Mouse (Mus musculus): ENCODE data around the gene Ppox. TPM values are rescaled to one million over a fixed set of nuclear protein-coding genes. Genes with fewer than 3 reads are reported as not detected.
"Not testable (repeated sequence)": the region's sequence is repeated elsewhere in the genome, so short reads cannot be mapped to it uniquely, and the experiment has no call there.

Ppox gene
- total and polyA plus RNA-seq, 3 experiments: 27.0 to 168 (median 53.0) TPM

DNA sequence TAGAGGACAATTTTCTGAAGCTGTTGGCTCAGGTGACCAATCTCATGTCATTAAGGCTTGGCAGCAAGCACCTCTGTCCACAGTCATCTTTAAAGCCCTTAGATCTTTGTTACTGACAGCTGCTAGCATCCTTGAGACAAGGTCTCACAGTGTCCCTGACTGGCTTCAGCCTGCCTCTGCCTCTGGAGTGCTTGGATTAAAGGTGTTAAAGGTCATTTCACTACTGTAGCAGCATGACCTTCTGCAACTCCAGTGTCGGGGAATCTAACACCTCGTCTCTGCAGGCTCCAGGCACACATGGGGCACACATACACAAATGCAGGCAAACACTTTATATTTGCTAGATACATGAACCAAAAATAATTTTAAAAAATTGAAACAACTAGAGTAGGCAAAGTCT lies 44.6 kb upstream of the Ppox start:
- H3K4me3 ChIP-seq (ENCODE audit: low read depth, low read length): no peak overlapping the region
- no peak for DNase-seq (ENCODE audit: low spot score)
- ATAC-seq (ENCODE audit: extremely low read depth, insufficient number of reproducible peaks, low FRiP score, poor library complexity, severe bottlenecking): no peak
- H3K36me3 ChIP-seq (replicated peaks): peaks cover 43% of the 10 kb centered on the region
- peaks cover 37% of the 10 kb centered on the region for H3K4me1 ChIP-seq (ENCODE audit: insufficient read depth, low read depth, low read length)
- no peaks in the 10 kb centered on the region for H3K9me3 ChIP-seq (replicated peaks)
- H3K27me3 ChIP-seq (ENCODE audit: insufficient read depth, low read length): no peaks in the 10 kb centered on the region
- TF ChIP-seq GATA1 (IDR thresholded peaks at IDR 0.05; ENCODE audit: borderline replicate concordance, low read length): no peak
- no peak for TF ChIP-seq CTCF (IDR thresholded peaks at IDR 0.05; ENCODE audit: low read depth, low read length)
- TF ChIP-seq TAL1 (conservative IDR thresholded peaks at IDR 0.05; ENCODE audit: low read depth, low read length): no peak
- TF ChIP-seq POLR2AphosphoS5 (IDR thresholded peaks at IDR 0.05; ENCODE audit: insufficient replicate concordance, low read depth, low read length): no peak
- no peak for TF ChIP-seq GATA2 (IDR thresholded peaks at IDR 0.05; ENCODE audit: borderline replicate concordance, low read depth, low read length)

DNA sequence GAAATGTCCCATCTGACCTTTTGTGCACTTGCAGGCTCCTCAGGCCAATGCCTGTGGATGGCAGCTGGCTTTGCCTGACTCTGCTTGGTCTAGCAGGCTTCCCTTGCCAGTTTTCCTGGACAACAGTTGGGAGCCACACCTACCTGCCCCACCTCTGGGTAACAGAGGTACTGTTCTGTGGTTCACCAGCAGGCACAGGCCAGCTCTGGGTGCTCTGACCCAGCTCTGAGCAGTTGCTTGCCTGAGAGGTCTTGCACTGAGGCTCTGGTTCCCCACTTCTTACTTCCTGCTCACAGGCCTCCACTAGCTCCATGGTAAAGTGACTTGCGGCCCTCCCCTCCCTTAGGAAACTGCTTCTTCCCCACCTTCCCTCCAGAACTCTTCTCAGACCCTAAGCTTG lies 41.0 kb upstream of the Ppox start:
- no peak for ATAC-seq (ENCODE audit: extremely low read depth, insufficient number of reproducible peaks, low FRiP score, poor library complexity, severe bottlenecking)

GRCm38 (mm10) chr1:171321415-171321814 lies 40.4 kb upstream of the Ppox start:
- peak; percentile 28; the same call in 1 of the 2 replicates for ATAC-seq (ENCODE audit: extremely low read depth, insufficient number of reproducible peaks, low FRiP score, poor library complexity, severe bottlenecking)
- no peak for TF ChIP-seq GATA1 (IDR thresholded peaks at IDR 0.05; ENCODE audit: borderline replicate concordance, low read length)
- TF ChIP-seq CTCF (IDR thresholded peaks at IDR 0.05; ENCODE audit: low read depth, low read length): no peak
- no peak for TF ChIP-seq GATA2 (IDR thresholded peaks at IDR 0.05; ENCODE audit: borderline replicate concordance, low read depth, low read length)
- no peak for TF ChIP-seq TAL1 (conservative IDR thresholded peaks at IDR 0.05; ENCODE audit: low read depth, low read length)
- TF ChIP-seq POLR2AphosphoS5 (IDR thresholded peaks at IDR 0.05; ENCODE audit: insufficient replicate concordance, low read depth, low read length): no peak

More for the DNA sequence above, 41.0 kb upstream of the Ppox start:
- Histone ChIP-seq H3K36me3 (replicated peaks) (peaks cover 45% of the 10 kb centered on the region), H3K4me1 (ENCODE audit: insufficient read depth, low read depth, low read length) (peaks cover 20% of the 10 kb centered on the region), H3K27me3 (ENCODE audit: insufficient read depth, low read length) (no peaks in the 10 kb centered on the region), H3K4me3 (ENCODE audit: low read depth, low read length) (no peak overlapping the region), H3K9me3 (replicated peaks) (no peaks in the 10 kb centered on the region)
- no peak for DNase-seq (ENCODE audit: low spot score)
- TF ChIP-seq CTCF (IDR thresholded peaks at IDR 0.05; ENCODE audit: low read depth, low read length): no peak
- no peak for TF ChIP-seq POLR2AphosphoS5 (IDR thresholded peaks at IDR 0.05; ENCODE audit: insufficient replicate concordance, low read depth, low read length)
- no peak for TF ChIP-seq TAL1 (conservative IDR thresholded peaks at IDR 0.05; ENCODE audit: low read depth, low read length)
- TF ChIP-seq GATA2 (IDR thresholded peaks at IDR 0.05; ENCODE audit: borderline replicate concordance, low read depth, low read length): no peak
- TF ChIP-seq GATA1 (IDR thresholded peaks at IDR 0.05; ENCODE audit: borderline replicate concordance, low read length): no peak

GRCm38 (mm10) chr1:171320151-171320550 lies 39.2 kb upstream of the Ppox start:
- no peak for DNase-seq (ENCODE audit: low spot score)
- no peak for TF ChIP-seq GATA1 (IDR thresholded peaks at IDR 0.05; ENCODE audit: borderline replicate concordance, low read length)
- no peak for TF ChIP-seq GATA2 (IDR thresholded peaks at IDR 0.05; ENCODE audit: borderline replicate concordance, low read depth, low read length)
- no peak for TF ChIP-seq TAL1 (conservative IDR thresholded peaks at IDR 0.05; ENCODE audit: low read depth, low read length)
- no peak for TF ChIP-seq CTCF (IDR thresholded peaks at IDR 0.05; ENCODE audit: low read depth, low read length)
- TF ChIP-seq POLR2AphosphoS5 (IDR thresholded peaks at IDR 0.05; ENCODE audit: insufficient replicate concordance, low read depth, low read length): no peak
- no peaks in the 10 kb centered on the region for H3K9me3 ChIP-seq (replicated peaks)
- H3K36me3 ChIP-seq (replicated peaks): peaks cover 31% of the 10 kb centered on the region
- no peaks in the 10 kb centered on the region for H3K27me3 ChIP-seq (ENCODE audit: insufficient read depth, low read length)
- no peak for ATAC-seq (ENCODE audit: extremely low read depth, insufficient number of reproducible peaks, low FRiP score, poor library complexity, severe bottlenecking)
- peaks cover 9% of the 10 kb centered on the region for H3K4me1 ChIP-seq (ENCODE audit: insufficient read depth, low read depth, low read length)
- H3K4me3 ChIP-seq (ENCODE audit: low read depth, low read length): no peak overlapping the region

More at GRCm38 (mm10) chr1:171321415-171321814, 40.4 kb upstream of the Ppox start:
- Histone ChIP-seq H3K9me3 (replicated peaks) (no peaks in the 10 kb centered on the region), H3K27me3 (ENCODE audit: insufficient read depth, low read length) (no peaks in the 10 kb centered on the region), H3K4me3 (ENCODE audit: low read depth, low read length) (no peak overlapping the region), H3K36me3 (replicated peaks) (peaks cover 43% of the 10 kb centered on the region), H3K4me1 (ENCODE audit: insufficient read depth, low read depth, low read length) (peaks cover 20% of the 10 kb centered on the region)
- no peak for DNase-seq (ENCODE audit: low spot score)

- Histone ChIP-seq H3K27me3 (ENCODE audit: insufficient read depth, low read length) (no peaks in the 10 kb centered on the region), H3K9me3 (replicated peaks) (no peaks in the 10 kb centered on the region), H3K4me1 (ENCODE audit: insufficient read depth, low read depth, low read length) (peaks cover 5% of the 10 kb centered on the region), H3K36me3 (replicated peaks) (peaks cover 27% of the 10 kb centered on the region), H3K4me3 (ENCODE audit: low read depth, low read length) (no peak overlapping the region)
- ATAC-seq (ENCODE audit: extremely low read depth, insufficient number of reproducible peaks, low FRiP score, poor library complexity, severe bottlenecking): no peak
- TF ChIP-seq POLR2AphosphoS5 (IDR thresholded peaks at IDR 0.05; ENCODE audit: insufficient replicate concordance, low read depth, low read length) (no peak), CTCF (IDR thresholded peaks at IDR 0.05; ENCODE audit: low read depth, low read length) (no peak), GATA1 (IDR thresholded peaks at IDR 0.05; ENCODE audit: borderline replicate concordance, low read length) (no peak), TAL1 (conservative IDR thresholded peaks at IDR 0.05; ENCODE audit: low read depth, low read length) (no peak), GATA2 (IDR thresholded peaks at IDR 0.05; ENCODE audit: borderline replicate concordance, low read depth, low read length) (no peak)
- no peak for DNase-seq (ENCODE audit: low spot score)
Observed at GRCm38 (mm10) chr1:171319748-171320147, 38.8 kb upstream of the Ppox start.

DNA sequence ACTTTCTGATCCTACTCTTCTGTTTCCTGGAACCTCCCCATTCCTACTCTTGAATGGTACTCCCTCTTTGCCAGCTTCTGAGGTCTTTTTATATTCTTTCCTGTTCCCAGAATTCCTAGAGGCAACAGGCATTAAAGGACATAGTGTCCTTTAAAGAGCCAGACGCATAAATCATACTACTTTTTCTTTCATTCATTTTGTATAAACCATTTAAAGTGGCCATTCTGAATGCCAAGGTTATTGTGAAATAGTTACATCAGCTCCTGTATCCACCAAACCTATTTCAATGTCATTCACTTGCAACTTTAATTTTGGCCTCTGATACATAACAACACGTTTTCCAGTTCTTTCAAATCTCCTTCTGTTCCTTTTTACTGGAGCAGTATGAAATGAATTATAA lies 28.3 kb upstream of the Ppox start:
- Histone ChIP-seq H3K4me1 (ENCODE audit: insufficient read depth, low read depth, low read length) (no peaks in the 10 kb centered on the region), H3K9me3 (replicated peaks) (no peaks in the 10 kb centered on the region), H3K4me3 (ENCODE audit: low read depth, low read length) (no peak overlapping the region), H3K36me3 (replicated peaks) (no peaks in the 10 kb centered on the region), H3K27me3 (ENCODE audit: insufficient read depth, low read length) (peaks cover 12% of the 10 kb centered on the region)
- no peak for ATAC-seq (ENCODE audit: extremely low read depth, insufficient number of reproducible peaks, low FRiP score, poor library complexity, severe bottlenecking)
- DNase-seq (ENCODE audit: low spot score): no peak
- no peak for TF ChIP-seq POLR2AphosphoS5 (IDR thresholded peaks at IDR 0.05; ENCODE audit: insufficient replicate concordance, low read depth, low read length)
- no peak for TF ChIP-seq GATA2 (IDR thresholded peaks at IDR 0.05; ENCODE audit: borderline replicate concordance, low read depth, low read length)
- TF ChIP-seq TAL1 (conservative IDR thresholded peaks at IDR 0.05; ENCODE audit: low read depth, low read length): no peak
- no peak for TF ChIP-seq CTCF (IDR thresholded peaks at IDR 0.05; ENCODE audit: low read depth, low read length)
- no peak for TF ChIP-seq GATA1 (IDR thresholded peaks at IDR 0.05; ENCODE audit: borderline replicate concordance, low read length)

- not testable (repeated sequence) for H3K4me1 ChIP-seq (ENCODE audit: insufficient read depth, low read depth, low read length); H3K36me3 ChIP-seq (replicated peaks); ATAC-seq (ENCODE audit: extremely low read depth, insufficient number of reproducible peaks, low FRiP score, poor library complexity, severe bottlenecking); DNase-seq (ENCODE audit: low spot score); H3K4me3 ChIP-seq (ENCODE audit: low read depth, low read length); H3K9me3 ChIP-seq (replicated peaks)
- H3K27me3 ChIP-seq (ENCODE audit: insufficient read depth, low read length): peaks cover 12% of the 10 kb centered on the region
Observed at GRCm38 (mm10) chr1:171306157-171306556, 25.2 kb upstream of the Ppox start.

Data from G1E (cell line).